Mouse (Mus musculus) yolk sac, embryonic 10.5 days (tissue): ENCODE measurements around the gene Cdh26.

Experiments used
- DNase-seq: peaks from one replicate; pipeline ENCODE4 v3.0.0-alpha.2; 2017; ENCODE audit warnings: low spot score

Gene Cdh26

DNA sequence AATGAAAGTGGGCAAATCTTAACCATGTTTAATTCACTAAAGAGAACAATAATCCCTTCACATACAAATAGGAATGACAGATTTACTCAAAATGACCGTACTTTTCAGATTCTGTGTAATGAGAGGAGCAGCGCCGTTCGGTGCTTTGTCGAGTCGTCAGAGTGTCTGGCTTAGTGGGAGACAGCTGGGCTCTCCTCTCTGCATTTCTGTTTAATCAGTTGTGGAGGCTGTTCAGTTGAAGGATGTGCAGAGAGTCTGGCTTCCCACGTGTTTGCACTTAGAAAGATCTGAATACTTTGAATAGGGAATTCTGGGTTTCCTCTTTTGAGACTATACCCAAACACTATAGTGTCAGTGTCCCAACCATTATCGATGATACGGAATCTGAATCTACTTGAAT is 7.0 kb downstream of the Cdh26 start:
- no peak for DNase-seq

DNA sequence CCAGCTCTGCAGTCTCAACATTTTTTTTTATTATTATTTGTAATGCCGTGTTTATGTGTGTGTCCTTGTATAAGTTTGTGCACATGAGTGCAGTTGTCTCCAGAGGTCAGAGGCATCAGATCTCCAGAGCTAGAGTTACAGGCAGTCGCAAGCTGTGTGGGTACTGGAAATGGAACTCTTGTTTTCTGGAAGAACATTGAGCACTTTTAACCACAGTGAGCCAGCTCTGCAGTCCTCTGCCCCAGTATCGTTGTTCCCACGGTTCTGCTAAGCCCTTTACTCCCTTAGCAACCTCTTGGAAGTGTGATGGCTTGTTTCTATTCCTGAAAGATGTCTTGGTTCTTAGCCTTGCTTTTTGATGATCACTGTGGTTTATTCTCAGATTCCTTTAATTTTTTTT is 19.1 kb downstream of the Cdh26 start:
- DNase-seq, result no peak

GRCm38 (mm10) chr2:178450236-178450635 is 19.9 kb downstream of the Cdh26 start:
- DNase-seq, result no peak

GRCm38 (mm10) chr2:178450961-178451360 is 20.6 kb downstream of the Cdh26 start:
- DNase-seq, result no peak

DNA sequence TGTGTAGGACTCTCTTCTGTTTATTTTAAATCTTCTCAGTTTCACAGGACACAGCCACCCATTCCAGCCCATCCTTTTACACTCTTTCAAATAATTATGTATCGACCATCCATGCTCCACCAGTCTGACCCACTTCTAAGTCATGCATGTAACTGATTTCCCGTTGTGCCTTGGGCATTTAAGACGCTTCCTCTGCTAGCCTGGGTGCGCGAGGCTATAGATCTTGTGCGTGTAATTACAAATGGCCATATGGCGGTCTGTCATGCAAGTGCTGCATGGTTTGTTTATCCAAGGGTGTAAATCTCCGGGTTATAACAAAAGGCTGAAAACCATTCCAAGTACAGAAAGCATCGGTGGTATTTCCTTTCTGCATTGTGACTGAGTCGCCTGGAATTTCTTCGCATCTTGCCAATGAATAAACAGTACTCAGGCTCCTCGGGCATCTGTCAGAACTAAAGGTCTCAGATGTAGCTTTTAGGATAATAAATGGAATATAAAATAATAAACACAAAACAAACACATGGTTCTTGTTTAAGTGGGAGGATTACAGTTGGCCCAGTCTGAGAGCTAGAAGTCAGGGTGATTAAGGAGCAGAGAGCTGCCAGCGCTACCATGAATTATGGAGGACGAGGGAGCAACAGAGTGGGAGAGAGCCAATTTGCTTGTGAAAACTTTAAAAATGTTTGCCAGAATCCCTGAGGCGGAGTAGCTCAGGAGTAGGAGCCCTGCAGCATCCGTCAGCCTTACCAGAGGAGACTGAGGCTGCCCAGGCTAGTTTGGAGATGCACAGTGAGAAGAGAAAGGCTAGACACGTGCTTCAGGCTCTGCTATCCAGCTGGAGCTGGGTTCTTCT is 24.6 kb downstream of the Cdh26 start:
- peak; percentile 20 for DNase-seq

GRCm38 (mm10) chr2:178457414-178457813 is 27.1 kb downstream of the Cdh26 start:
- DNase-seq, result no peak

GRCm38 (mm10) chr2:178460353-178460752 is 30.0 kb downstream of the Cdh26 start:
- no peak for DNase-seq

DNA sequence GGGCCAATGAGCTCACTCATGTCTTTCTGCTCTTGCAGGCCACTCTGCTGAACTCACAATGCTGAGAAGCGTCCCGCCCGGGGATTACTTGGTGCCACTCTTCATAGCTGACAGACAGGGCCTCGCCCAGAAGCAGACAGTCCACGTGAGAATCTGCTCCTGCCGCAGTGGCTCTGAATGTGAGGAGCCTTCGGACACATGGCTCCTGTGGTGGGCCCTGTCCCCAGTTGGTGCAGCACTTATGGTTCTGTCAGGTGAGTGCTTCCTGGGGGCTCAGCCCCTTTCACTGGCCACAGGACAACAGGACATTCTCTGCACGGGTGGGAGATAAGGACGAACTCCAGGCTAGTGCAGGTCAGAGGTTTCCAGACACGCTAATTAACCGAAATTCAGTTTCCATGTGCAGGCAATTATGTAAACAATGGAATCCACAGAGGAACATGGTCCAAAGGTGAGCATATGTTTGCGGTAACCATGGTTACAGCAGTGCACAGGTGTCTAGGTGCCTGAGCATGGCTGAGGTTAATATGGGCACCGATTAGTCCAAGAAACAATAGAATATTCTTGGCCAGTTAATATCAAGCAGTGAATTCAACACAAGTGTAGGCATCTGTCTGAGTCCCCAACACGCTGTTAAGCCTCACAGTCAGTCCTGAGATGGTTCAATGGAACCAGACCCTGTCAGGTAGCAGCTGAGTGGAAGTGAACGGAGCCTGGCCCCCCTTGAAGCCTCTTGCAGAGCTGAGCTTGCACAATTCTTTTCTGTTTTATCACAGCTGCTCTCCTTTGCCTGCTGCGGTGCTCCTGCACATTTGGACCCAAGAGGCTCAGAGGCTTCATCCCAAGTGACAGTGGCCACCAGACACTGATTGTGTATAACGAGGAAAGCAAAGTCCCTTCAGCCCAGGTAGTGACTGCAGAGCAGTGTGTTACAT is 41.5 kb downstream of the Cdh26 start:
- DNase-seq, result peak; percentile 24

DNA sequence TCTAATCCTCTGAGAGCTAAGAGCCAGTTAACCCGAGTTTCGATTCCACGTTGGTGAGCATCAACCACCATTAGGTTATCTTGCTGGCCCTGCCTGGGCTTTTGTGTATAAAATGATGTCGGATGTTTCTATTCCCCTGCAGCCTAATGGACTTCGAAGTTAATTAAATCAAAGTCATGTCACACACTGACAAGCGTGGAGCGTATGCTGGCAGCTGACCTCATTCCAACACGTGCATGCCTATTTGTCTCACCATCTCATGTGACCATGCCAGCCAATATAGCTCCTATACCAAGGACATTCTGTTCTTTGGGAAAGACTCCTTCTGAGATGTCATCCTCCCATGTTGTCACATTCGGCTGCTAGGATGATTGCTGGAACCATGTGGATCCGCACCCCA is 43.6 kb downstream of the Cdh26 start:
- no peak for DNase-seq

- no peak for DNase-seq
These were observed 46.9 kb downstream of the Cdh26 start for GRCm38 (mm10) chr2:178477228-178477627.

GRCm38 (mm10) chr2:178479011-178479410 is 48.7 kb downstream of the Cdh26 start:
- DNase-seq, result no peak

DNA sequence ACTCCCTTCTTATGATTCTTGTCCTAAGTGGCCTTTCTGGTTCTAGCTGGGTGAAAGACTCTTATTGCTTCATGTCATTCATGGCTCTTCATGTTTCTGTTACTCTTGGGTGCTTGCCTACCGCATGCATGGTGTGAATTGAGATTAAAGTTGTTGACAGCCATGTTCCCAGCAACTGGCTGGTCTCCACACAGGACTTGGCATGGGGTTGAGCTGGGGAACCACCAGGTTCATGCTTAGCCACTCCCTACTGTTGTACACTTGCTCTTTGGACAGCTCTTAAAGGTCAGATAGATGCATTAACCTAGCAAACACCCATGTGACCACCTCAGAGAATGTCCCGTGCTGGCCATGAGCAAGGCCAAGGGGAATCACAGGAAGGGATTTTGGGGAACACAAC is 50.6 kb downstream of the Cdh26 start:
- no peak for DNase-seq

DNA sequence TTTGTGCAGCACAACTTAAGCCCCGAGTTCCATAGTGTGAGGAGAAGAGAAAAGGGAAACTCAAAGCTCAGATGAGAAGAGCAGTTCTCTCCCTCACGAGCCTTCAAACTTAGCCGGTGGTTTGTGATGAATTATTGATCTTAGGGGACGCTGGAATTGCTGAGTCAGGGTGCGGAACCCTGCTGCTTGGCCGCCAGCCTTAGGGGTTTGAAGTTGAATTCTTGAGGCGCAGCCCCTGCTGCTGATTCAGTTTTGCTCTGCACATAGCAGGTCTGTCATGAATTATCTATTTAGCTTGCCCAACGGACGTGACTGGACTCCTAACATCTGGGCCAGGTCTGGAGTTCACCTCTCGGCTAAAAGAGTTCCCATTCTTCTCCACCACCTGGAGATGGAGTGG is 53.1 kb downstream of the Cdh26 start:
- no peak for DNase-seq

- DNase-seq, result no peak
These were observed 57.9 kb downstream of the Cdh26 start for GRCm38 (mm10) chr2:178488276-178488675.

DNA sequence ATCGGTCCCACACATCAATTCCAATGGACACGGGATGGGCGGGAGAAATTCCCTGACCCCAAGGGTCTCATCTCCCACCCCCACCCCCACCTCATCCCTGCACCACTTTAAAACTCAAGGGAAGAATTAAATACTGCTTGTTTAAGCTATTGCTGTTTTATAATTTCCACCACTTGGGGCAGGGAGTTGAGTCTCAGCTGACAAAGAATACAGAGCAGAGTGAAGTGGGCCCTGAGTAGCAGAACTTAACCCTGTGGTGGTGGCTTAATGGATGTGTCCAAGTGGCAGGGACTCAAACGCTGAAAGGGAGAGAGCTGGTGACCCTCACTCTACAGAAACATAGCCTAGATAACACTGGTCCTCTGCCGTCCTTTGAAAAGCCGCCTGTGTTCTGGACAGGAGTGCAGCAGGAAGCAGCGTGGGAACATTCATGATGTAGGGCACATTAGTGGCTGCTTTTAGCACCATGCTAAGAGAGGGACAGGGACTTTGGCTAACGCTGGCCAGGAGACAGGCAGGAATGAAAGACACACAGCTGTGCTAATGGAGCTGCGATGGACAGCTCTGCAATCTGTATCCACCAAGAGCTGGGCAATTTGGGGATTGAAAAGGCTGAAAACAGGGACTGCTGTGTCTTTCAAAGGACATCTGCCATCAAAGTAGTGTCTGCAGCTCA is 60.1 kb downstream of the Cdh26 start:
- no peak for DNase-seq

DNA sequence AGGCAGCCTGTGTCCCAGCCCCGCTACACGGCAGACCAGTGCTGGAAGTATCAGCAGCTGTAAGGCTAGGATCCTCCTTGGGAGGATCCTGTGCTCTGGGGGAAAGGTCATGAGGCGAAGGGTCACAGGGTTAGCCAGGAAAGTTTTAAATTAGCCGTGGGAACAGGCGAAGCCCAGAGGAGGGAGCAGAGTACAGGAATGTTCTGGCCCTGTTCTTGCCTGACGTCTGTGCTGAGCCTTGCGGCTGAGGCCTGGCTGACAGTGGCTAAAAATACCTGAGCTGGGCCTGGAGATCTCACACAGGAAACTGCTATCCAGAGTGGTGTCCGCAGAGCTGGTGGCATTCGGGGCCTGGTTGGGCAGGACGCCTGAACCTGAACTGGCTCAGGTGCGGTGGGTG is 63.7 kb downstream of the Cdh26 start:
- peak; percentile 72 for DNase-seq

DNA sequence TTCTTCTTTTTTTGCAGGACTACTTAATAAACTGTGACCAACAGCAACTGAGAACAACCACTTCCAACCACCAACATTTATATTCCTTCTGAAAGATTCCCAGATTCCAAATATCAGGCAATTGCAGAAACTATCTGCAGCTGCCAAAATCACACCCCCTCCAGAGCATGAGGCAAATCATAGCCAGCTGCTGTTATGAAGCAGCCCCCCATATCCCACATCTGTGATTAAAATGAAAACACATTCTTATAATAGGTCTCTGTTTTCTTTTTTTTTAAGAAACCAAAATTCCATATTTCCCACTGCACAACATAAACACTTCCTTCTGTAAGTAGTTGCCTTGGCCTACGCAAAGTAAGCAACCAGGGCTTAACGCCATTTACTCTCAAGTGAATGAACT is 65.5 kb downstream of the Cdh26 start:
- DNase-seq, result no peak

GRCm38 (mm10) chr2:178497900-178498299 is 67.6 kb downstream of the Cdh26 start:
- no peak for DNase-seq

GRCm38 (mm10) chr2:178498409-178498808 is 68.1 kb downstream of the Cdh26 start:
- DNase-seq, result no peak

DNA sequence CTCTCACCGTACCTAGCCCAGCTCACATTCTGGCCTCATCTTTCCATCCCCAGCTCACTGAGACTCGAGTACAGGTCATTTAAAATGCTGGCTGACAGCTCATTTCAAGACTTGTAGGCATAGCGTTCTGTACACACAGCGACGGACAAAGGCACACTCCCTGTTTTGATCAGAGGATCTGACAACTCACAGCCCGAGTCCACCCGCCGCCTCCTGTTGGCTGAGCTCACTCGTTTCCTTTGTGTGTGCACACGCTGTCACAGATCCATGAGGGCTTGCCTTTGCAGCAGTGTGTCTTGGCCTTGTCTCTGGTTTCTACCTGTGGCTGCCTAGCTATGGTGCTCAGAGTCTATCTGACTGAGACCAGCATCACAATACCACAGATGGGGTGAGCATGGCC is 72.1 kb downstream of the Cdh26 start:
- no peak for DNase-seq

DNA sequence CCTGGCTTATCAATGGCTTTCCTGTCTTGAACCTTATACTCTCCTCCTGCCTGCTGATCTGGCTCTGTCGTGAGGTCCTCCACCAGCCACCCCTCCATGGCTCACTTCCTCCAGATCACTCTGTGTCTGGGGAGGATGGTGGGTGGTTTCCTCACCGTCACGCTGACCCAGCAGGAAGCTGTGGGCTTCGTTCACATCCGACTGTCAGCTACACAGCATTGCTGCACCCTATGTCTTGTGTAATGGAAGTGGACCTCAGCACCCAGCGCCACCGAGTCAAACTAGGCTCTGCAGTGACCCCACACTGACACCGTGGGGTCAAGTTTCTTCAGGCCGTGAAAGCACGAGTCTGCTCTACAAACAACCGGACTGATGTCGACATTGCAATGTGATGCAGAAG is 75.7 kb downstream of the Cdh26 start:
- DNase-seq, result no peak

- DNase-seq, result peak; percentile 49
These were observed 77.2 kb downstream of the Cdh26 start for GRCm38 (mm10) chr2:178507379-178508014.
